Mouse (Mus musculus): ENCODE measurements around the gene Arih1.

DNA sequence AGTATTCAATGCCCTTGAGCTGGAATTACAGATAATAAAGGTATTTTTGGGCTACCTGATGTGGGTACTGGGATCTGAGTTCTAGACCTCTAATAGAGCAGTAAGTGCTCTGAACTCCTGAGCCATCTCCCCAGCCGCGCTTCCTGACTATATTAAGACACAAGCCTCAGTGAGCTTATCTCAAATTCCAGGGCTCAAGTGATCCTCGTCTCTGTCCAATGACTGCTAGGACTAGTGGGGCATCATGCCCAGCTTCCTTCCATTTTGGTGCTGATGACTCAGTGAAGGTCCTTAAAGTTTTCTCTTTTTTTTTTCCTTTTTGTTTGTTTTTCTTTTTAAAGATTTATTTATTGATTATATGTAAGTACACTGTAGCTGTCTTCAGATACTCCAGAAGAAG lies 28.7 kb upstream of the Arih1 start:
- TF ChIP-seq CTCF (IDR thresholded peaks at IDR 0.05; ENCODE audit: insufficient read depth, low read depth, low read length) (no peak), POLR2A (IDR thresholded peaks at IDR 0.05; ENCODE audit: insufficient read depth, low read depth, low read length) (no peak)

All from olfactory bulb, adult 2 months (tissue).